Mouse (Mus musculus) left cerebral cortex, postnatal 36 days (tissue): ENCODE results near the gene Mrpl14. TPM values are rescaled to one million over a fixed set of nuclear protein-coding genes. Genes with fewer than 3 reads are reported as not detected.

Source experiments
- DNase-seq, 2 experiments: peaks; one replicate each; pipeline ENCODE4 v3.0.0; 2021 to 2022; ENCODE audit warnings: low spot score in 2 of 2, mixed read lengths in 1 of 2
- intact Hi-C: fragments of 180-260 bp; cut with DNase I; formaldehyde crosslinking; loops from one replicate; pipeline ENCODE4 v1.15.1; 2025
- total RNA-seq, 2 experiments: library from RNA; stranded (reverse); gene quantifications; 2 replicates each; pipeline ENCODE4 v1.2.3; 2021

Gene Mrpl14
- total RNA-seq, 2 experiments from 2014 or later, result 38.3 to 47.5 TPM

DNA sequence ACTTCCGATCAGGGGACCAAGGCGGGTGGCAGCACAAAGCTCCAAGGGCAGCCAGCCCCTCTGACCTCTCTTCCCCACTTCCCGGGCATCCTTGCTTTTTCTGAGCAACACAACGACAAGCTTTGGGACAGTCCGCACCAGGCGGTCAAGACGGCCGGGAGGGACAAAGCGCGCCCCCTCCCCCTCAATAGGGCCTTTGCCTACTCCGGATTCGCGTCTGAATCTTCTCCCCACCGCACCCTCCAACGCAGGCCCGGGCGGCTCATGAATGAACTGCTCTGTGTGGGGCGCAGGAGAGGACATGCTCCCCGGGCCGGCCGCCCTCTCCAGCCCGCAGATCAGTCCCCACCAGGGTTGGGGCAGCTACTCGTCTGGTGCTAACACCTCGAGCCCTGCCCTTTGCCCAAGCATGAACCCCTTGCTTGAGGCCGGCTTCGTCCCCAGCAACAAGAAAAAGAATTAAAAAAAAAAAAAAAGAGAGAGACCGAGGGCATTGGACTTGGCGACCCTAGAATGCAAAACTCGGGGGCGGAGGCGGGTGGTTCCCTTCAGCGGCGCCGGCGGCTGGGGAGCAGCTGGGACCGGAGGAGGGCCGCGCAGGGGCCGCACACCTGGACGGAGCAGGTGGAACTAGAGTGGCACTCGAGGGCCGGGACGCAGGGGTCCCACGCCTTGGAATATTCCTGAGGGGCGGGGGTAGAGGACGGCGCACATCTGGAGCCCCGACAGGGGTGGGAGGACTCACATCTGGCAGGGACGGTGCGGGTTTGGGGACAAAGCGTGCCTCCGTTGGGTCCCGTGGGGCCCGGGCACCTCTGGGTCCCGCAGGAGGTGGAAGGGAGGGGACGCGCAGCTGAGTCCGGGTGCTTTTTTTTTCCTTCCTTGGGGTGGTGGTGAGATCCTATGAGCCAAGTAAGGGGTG, 690 bp upstream of the Mrpl14 start:
- DNase-seq, result peak; percentile 51
- intact Hi-C loops, result no loop called here

DNA sequence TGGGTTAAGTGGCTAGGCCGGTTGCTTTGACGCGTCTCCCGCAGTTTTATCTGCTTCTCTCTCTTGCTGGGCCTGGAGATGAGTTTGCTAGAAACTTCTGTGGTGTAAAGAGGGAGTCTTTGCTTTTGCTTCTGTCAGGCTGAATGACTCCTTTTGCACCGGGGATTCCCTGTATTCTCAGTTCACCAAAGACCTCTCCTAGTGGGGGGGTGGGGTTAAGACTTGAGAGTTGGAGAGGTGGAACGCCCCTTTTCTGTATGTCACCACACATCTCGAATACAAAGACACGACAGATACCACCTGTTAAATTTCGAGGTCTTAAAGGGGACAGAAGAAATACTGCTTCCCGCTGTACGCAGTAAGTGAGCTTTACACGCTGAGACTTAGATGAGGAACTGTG, 594 bp downstream of the Mrpl14 start, which contains the start of gene Tmem63b:
TSS of gene Tmem63b (minus strand) at position 190 of the 400 bp plus-strand sequence.
- DNase-seq, result no peak
- intact Hi-C loops, result no loop called here

DNA sequence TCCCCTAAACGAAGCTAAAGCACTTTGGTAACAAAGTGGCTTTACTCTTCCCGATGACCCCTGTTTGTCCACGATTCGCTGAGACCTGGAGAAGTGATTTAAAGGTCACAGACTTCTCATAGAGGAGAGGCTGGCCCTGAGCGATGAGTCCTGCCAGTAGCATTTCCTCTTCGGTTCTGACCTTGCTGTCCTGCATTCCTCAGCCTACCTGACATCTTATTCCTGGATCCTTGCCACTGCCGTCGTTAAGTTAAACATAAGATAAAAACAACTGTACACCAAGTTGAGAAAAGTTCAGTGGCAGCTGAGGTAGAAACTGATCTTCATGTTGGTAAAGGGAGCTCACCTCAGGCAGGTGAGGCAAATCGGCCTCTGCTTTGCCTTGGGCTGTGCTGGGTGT, 3.0 kb downstream of the Mrpl14 start:
- intact Hi-C loops, result no loop called here
- DNase-seq, result no peak

DNA sequence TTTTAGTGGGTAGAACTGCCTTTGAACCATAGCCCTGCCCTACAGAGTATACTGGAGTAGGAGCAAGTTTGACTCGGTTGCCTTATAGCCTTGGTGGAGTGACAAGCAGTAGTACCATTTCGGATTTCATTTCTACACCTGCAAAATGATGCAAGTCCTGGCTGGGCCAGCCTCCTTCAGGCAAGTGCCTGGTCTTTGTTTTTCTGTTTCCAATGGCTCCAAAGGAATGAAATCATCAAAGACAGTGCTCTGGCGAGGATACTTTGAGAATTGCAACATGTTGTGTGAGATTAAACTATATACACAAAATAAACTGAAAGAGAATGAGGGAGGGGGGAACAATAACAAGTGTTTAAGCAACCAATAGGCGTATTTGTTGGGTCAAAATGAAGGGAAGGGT, 3.9 kb downstream of the Mrpl14 start:
- intact Hi-C loops, result no loop called here
- no peak for DNase-seq

DNA sequence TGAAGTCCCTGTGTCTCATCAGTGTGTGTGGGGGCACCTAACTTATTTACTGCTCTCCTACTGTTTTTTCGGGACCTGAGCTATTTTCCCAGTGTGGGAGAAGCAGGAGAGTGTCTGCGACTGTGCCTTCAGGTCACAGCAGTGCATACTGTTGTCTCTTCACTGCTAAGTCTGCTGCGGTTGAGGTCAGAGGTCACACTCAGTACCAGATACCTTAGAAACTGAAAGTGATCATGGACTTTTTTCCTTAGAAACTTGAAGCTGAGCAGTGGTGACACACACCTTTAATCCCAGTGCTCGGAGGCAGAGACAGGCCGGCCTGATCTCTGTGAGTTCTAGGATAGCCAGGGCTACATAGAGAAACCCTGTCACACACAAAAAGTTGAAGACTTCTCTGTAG, 6.0 kb downstream of the Mrpl14 start:
- intact Hi-C loops, result no loop called here
- no peak for DNase-seq

DNA sequence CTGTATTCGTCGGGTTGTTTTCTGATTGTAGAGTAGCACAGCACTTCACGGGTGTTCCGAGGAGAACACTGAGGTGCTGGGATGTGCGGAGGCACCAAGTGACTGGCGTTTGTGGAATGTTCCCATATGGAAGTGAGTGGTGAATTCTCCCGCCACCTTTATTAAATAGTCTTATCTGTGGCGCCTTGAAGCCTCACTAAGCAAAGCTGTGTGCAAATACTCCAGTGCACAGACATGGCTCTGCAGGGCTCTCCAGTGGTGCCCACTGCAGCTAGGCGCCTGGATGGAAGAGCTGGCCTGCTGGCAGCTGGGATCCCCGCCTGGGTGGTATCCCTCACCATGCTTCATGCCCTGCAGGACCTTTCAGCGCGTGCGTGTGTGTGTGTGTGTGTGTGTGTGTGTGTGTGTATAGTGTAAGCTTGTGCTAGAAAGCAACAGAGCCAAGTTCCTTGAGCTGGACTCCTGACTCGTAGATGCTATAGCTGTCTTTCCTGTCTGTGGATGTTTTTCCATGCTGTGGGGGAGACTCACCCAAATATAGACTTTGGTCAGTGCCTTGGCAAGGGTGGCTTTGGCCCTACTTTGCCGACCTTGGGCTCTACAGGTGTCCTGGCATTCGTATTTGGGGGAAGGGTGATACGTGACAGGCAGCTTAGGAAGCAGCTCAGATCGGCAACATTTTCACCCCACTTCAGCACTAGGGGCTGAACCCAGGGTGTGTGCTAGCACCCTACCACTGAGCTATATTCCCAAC, 7.9 kb downstream of the Mrpl14 start:
- DNase-seq, result no peak
- intact Hi-C loops, result no loop called here

DNA sequence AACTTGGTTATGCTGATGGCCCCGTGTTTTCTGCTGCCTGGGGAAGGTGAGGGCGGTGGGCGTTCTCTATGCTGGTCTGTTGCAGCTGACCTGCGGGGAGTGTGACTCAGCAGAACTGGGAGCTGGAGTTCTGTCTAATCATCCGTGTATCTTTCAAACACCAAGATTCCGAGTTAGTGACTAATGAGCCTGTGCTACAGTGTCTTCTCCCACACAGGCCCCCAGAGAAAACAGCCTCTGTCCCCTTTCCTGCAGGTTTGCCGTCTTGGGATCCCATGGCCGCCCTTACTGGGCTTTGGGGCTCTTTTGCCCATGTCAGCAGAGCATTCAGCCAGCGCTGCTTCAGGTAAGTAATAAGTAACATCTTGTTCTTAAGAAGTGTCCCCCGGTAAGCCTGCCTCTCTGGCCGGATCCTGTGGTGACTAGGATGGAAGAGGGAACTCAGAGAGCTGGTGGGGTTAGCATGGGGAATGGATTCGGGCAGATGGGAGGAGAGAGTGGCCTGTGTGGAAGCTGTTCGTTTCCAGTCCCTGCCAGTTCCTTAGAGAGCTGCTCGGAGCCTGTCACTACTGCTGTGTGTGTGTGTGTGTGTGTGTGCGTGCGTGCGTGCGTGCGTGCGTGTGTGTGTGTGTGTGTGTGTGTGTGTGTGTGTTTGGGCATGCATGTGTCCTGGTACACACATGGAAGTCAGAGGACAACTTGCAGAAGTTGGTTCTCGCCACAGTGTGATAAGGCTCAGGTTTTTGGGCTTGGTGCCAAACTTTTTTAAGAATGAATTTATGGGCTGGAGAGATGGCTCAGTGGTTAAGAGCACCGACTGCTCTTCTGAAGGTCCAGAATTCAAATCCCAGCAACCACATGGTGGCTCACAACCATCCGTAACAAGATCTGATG, 9.4 kb downstream of the Mrpl14 start:
- intact Hi-C loops, result no loop called here
- no peak for DNase-seq

DNA sequence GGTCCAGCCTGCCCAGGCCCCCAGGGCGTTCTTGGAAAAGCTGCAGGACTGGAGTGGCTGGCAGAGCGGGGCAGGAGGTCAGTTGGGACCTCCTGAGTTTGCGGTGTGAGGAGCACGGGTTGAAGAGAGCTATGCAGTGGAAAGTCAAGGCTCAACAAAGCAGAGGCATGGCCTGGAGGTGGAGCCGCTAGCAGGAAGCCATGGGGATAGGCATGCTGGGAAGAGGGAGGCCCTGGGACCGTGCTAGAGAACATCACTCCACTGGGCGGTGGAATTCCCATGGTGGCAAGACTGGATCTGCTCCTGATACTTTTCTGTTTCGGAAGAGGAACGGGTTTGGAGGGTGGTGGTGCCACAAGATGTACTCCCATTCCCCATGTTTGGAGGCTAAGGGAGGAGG, 10.9 kb downstream of the Mrpl14 start:
- intact Hi-C loops, result no loop called here
- no peak for DNase-seq

DNA sequence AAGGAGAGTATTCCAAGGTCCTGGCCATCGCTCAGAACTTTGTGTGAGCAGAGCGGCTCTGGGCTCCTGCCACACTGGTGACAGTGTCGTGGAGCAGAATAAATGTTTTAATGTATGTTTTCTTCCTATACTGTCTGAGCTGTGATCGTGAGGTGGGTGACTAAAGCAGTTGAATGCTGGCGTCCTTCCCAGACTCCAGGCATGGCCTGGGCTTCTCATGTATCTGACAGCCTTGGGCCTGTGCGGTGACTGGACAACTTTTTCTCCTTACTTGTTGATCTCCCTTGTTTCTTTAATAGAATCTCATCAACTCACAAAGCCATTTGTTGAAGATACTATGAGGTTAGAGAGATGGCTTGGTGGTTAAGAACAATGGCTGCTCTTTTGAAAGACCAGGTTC, 12.2 kb downstream of the Mrpl14 start:
- intact Hi-C loops, result no loop called here
- DNase-seq, result no peak

DNA sequence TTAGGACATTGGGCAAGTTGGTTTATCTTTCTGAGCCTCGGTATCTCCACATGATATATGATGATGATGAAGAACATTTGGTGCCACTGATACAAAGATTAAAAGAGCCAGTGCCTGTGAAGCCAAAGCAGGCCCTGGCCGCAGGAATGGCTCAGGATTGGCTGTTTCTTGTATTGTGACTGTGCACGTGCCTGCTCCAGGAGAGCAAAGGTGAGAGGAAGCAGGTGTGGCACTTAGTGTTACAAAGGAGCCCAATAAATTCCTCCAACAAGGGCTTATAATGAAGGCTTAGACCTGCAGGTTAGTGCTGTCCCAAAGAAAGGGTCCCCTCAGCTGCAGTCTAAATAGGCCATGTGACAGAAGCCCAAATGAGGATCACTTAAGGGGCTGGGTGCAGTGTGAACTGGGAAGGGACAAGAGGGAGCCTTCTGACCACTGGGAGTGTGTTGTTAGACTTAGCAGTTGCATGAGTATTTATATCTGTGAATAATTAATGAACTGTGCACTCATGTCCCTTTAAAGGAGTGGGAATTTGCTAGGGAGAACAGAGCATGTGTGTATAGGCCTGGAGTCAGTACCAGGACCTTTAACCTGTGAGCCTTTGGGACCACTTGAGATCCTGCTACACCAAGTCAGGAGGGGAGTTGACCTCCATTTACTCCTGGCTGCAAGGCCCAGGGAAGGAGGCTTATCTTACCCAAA, 13.1 kb downstream of the Mrpl14 start:
- no peak for DNase-seq
- intact Hi-C loops, result no loop called here

DNA sequence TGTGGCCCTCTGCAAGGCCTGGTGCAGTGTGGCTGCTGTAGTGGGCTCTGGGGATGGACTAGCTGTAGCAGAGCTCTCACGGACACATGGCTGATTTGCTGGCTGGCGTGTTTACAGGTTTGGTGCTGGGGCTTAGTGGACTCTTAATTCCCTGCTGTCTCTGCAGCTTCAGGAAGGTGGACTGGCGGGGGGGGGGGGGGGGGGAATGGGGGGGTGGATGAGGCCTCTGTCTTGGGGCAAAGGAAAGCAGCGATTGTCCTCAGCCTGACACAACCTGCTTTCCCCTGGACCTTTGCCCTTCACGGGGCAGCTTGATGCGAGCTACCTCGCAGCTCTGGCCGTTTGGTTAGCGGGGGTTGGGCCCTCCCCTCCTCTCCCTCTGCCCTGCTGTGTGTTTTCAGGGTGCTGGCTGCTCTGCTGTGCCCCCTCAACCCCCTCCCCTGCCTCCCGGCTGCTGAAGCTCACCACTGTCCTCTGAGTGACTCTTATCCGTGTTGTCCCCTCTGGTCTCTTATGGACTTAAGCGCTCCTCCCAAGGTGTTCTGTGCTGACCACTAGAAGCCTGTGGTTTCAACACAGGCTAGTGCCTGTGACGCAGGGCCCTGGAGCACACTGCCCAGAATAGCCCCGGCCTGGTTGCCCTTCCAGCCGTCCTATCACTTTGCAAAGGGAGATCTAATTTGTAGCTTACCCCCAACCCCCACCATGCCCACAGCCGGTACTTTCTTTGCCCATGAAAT, 14.5 kb downstream of the Mrpl14 start:
- intact Hi-C loops, result no loop called here
- DNase-seq, result no peak

DNA sequence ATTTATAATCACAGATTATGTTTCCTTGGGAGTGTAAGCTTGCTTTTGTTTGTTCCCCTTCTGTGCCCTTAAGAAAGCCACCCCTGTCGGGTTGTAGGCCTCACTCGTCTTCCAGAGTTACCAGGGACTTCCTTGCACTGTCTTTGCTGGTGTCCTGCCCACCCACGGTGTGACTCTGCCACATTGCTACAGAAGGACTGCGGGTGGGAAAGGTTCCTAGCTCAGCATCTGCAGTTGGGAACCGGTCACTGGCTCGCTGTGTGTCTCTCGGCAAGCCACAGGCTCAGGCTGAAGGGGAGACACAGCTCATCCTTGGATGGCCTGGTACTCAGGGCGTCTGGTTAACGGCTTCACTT, 15.1 kb downstream of the Mrpl14 start:
- intact Hi-C loops, result no loop called here
- DNase-seq, result no peak

DNA sequence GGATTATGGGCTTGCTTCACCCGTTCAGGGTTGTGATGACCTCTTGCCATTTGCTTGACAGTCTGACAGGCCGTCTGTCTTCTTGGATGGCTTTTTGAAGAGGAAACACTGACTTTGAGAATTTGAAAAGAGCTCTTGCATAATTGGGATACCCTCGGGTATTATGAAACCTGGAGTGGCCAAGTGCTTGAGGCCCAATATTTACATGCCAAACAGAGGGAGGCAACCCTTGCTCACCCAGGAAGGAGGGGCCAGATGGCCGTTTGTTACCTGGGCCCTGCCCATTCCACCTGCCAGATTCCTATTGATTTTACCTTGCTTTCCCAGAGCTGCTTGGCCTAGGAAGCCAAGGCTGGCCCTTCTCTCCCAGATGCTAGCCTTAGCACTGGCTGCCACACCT, 16.1 kb downstream of the Mrpl14 start:
- intact Hi-C loops, result no loop called here
- DNase-seq, result no peak

DNA sequence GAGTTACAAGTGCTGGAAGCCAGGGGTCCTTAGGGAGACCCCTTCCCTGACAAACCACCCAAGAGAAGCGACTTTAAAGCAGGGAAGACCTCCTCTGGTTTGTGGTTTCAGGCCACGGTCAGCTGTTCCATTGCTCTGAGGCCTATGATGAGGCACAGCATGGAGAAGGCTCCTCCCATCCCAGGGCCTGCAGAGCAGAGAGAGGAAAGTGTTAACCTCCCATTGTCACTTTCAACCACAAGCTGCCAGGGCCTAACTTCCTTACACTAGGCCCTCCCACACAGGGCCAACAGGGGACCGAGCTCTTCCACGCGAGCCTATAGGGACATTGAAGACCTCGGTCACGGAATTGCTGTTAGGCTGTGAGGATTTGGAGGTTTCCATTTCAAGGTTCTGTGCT, 17.1 kb downstream of the Mrpl14 start:
- DNase-seq, result no peak
- intact Hi-C loops, result no loop called here

DNA sequence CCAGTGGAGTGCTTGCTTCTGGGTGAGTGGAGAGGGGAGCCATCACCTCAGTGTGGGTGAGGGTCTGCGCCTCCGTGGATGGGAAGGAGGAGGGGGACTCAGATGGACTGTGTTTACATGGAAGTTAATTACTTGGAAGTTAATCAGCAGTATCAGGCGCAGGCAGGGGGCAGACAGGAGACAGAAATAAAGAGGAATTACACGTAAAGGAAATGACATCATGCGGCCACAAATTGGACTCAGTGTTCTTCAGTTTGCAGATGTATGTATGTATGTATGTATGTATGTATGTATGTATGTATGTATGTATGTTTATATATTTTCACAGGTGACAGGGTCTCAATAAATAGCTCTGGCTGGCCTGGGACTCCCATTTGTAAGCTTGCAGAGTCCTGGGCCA, 20.7 kb downstream of the Mrpl14 start:
- intact Hi-C loops, result no loop called here

DNA sequence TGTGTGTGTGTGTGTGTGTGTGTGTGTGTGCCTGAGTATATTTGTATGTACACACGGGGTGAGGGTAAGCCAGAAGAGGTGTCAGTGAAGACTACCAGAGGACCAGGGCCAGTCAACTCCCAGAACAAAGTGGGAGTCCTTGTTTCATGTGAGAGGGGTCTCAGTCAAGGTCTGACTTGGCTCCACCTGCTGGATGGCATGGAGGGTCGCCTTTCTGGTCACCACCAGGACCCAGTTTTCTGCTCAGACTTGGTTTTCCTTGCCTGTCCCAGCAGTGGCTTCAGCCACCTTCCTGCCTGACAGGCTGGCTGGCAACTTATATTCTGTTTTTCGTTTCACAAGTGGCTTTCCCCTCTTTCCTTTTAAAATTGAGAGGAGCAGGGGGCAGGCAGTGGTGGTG, 21.3 kb downstream of the Mrpl14 start:
- no peak for DNase-seq
- intact Hi-C loops, result no loop called here

More for the DNA sequence above, 20.7 kb downstream of the Mrpl14 start:
- DNase-seq, result no peak

DNA sequence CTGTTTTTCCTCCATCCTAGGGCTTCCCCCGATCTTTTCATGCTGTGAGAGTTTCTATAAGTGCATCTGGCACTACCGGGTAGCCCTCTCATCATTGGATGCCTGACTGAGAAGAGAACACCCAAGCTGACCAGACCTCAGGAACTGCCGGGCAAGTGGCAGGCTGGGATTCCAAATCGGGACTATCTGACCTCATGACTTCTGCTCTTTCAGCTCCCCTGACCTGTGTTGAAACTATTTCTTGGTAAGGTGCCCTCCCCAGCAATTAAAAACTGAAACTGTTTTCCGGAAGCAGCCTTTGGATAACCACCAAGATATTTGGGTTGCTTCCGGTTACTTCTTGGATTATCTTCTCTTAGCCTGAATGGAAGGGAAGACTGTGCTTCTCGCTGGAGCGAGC, 22.1 kb downstream of the Mrpl14 start:
- intact Hi-C loops, result no loop called here
- no peak for DNase-seq

DNA sequence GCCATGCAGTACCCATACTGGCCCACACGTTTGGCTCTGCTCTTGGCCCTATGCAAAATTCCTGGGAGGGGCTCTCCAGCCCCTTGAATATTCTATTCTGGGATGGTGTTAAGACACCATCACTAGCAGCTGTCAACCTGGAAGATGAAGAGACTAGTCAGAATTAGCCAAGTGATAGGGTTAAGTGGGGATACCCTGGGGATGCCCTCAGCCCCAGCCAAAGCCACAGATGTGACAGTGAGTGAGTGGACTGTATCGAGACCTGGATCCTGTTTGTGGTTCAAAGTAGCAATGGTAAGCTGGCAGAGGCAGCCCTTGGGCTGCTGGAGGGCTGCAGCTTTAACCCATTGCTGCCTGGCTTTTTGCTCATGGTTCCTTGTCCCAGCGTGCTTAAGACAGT, 23.7 kb downstream of the Mrpl14 start:
- intact Hi-C loops, result no loop called here
- no peak for DNase-seq

DNA sequence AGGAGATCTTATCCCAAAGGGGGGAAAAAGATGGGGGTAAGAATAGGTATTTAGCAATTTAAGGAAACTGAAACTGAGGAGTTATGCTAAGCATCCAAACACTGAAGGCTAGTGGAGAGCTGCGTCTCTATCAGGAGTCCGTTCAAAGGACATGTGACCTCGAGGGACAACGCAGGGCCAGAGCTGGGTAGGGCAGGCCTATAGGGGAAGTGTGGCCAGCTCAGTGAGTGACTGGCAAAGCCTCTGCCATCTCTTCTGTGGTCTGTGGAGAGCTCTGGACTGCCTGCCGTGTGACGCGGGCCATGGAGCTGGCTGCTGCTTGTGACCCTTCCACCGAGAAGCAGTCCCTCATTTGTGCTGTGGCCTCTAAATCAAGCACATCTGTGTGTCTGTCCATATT, 24.3 kb downstream of the Mrpl14 start:
- no peak for DNase-seq
- intact Hi-C loops, result no loop called here
